Mouse (Mus musculus) limb, embryonic 11.5 days (tissue): Measurements from ENCODE around the gene Eif6. TPM values are rescaled to one million over a fixed set of nuclear protein-coding genes. Genes with fewer than 3 reads are reported as not detected.
A peak's percentile ranks its signal among the peaks of the same experiment; 100 is the strongest.
"Not testable (repeated sequence)": the region's sequence is repeated elsewhere in the genome, so short reads cannot be mapped to it uniquely, and the experiment has no call there.

Experiments
- ATAC-seq: fragments of 200-750 bp; cut with Nextera tagmentation; 2 replicates; pipeline ENCODE4 v1.8.0; 2017; ENCODE audit warnings: low read depth; ENCODE audit not compliant: insufficient number of reproducible peaks, low FRiP score, low TSS enrichment
- DNase-seq: peaks from one replicate; pipeline ENCODE4 v3.0.0-alpha.2; 2015; ENCODE audit warnings: low spot score
- H3K27ac ChIP-seq: fragments of 300-500 bp; sonication (generic); replicated peaks from 2 replicates; pipeline ENCODE4 v1.5.1; 2014; ENCODE audit warnings: low read depth, mild to moderate bottlenecking, low read length
- H3K27me3 ChIP-seq: fragments of 300-500 bp; sonication (generic); 2 replicates; pipeline ENCODE4 v1.6.1; 2014; ENCODE audit warnings: mild to moderate bottlenecking, low read length, mixed read lengths; ENCODE audit not compliant: control insufficient read depth, insufficient read depth
- H3K36me3 ChIP-seq: fragments of 300-500 bp; sonication (generic); 2 replicates; pipeline ENCODE4 v1.6.1; 2014; ENCODE audit warnings: mild to moderate bottlenecking, low read length, moderate library complexity, mixed read lengths; ENCODE audit not compliant: control insufficient read depth, insufficient read depth
- H3K4me1 ChIP-seq: fragments of 300-500 bp; sonication (generic); 2 replicates; pipeline ENCODE4 v1.6.1; 2014; ENCODE audit warnings: low read length, mixed read lengths; ENCODE audit not compliant: control insufficient read depth, insufficient read depth
- H3K4me2 ChIP-seq: fragments of 300-500 bp; sonication (generic); 2 replicates; pipeline ENCODE4 v1.6.1; 2014; ENCODE audit warnings: low read depth, mild to moderate bottlenecking, moderate library complexity; ENCODE audit not compliant: severe bottlenecking
- H3K4me3 ChIP-seq: fragments of 300-500 bp; sonication (generic); 2 replicates; pipeline ENCODE4 v1.5.1; 2014; ENCODE audit warnings: low read depth, low read length
- H3K9ac ChIP-seq: fragments of 300-500 bp; sonication (generic); 2 replicates; pipeline ENCODE4 v1.6.1; 2014; ENCODE audit warnings: mild to moderate bottlenecking, low read length
- H3K9me3 ChIP-seq: fragments of 300-500 bp; sonication (generic); 2 replicates; pipeline ENCODE4 v1.6.1; 2016; ENCODE audit warnings: low read length; ENCODE audit not compliant: control insufficient read depth
- WGBS: fragments of 180-500 bp; shearing (Covaris S2); extraction: QIAGEN DNeasy Blood & Tissue Kit; methylation state at CpG from one replicate; pipeline ENCODE4 v1.1.7; 2014; 5-methylcytosine and 5-hydroxymethylcytosine counted together
- polyA plus RNA-seq: library from polyadenylated mRNA; unstranded; fragments of >200 nt; fragmentation: Nextera tagmentation; extraction: Ambion mirVana; gene quantifications from 2 replicates; pipeline ENCODE4 v1.2.1, GENCODE M21; 2014

The Eif6 gene
- polyA plus RNA-seq, 1 experiment from 2014 or later = 215 TPM

DNA sequence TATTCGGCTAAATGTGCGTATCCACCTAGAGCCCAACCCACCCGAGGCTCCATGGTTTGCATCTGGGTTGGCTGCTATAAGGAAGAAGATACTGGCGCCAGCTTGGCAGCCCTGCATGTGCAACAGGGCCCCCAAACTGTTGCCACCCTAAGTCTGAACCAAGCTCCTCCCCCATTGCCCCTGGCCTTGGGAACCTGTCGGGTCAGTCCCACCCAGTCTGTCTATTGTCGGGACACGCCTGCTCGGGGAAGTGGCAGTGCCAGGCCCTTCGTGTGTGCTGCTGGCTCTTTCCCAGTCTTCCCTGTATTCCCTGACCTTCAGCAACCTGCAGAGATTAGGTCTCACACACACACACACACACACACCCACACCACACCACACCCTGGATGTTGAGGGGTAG is 8.0 kb upstream of the Eif6 start, which contains the start of gene Fam83c:
TSS of gene Fam83c (minus strand) at position 123 of the 400 bp plus-strand sequence.
- ATAC-seq (no peak), DNase-seq (no peak)
- Histone ChIP-seq H3K4me3 (no peak within 1 kb of the TSS), H3K36me3 (no peaks in the 10 kb centered on the region), H3K27me3 (no peaks in the 10 kb centered on the region), H3K9me3 (no peaks in the 10 kb centered on the region), H3K9ac (no peak within 1 kb of the TSS), H3K27ac (no peak within 1 kb of the TSS), H3K4me2 (no peak within 1 kb of the TSS), H3K4me1 (no peaks in the 10 kb centered on the region)
- WGBS = 65% methylated on average over 9 of the region's 9 CpGs

DNA sequence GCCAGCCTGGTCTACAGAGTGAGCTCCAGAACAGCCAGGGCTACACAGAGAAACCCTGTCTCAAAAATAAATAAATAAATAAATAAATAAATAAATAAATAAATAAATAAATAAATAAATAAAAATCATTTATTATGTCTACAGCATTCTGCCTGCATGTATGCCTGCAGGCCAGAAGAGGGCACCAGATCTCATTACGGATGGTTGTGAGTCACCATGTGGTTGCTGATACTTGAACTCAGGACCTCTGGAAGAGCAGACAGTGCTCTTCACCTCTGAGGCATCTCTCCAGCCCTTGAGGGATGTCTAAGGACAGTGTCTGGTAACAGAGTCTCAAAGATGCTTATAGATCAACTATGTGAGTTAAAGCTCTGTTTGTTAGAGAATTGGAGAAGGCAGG is 5.4 kb upstream of the Eif6 start:
- H3K4me3 ChIP-seq, H3K27ac ChIP-seq, H3K9me3 ChIP-seq, ATAC-seq, DNase-seq, H3K36me3 ChIP-seq, H3K9ac ChIP-seq, H3K4me1 ChIP-seq, H3K27me3 ChIP-seq, H3K4me2 ChIP-seq: not testable (repeated sequence)
- WGBS = 66% methylated on average over 1 of the region's 1 CpGs

DNA sequence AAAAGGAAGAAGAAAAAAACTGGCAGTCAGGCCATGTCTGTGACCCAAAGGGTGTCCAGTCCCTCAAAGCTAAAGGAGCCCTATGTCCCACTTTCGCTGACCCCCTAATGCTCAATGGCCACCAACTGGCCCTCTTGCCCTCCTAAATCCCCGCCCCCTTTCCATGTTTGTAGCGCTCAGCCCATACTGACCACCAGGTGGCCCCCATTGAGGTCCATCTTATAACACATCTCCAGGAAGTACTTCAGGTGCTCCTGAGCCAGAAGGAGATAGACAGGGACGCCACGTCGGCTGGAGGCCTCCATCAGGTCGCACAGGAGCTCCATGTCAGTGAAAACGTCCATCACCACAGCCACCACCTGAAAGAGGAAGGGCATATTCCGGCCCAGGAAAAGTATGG is 4.6 kb upstream of the Eif6 start:
- no peaks in the 10 kb centered on the region for H3K27me3 ChIP-seq
- no peaks in the 10 kb centered on the region for H3K36me3 ChIP-seq
- no peak overlapping the region for H3K4me3 ChIP-seq
- no peak overlapping the region for H3K9ac ChIP-seq
- DNase-seq (no peak), ATAC-seq (no peak)
- 0 out of 2 replicates have a peak, but pooled peaks cover 3% of the 10 kb centered on the region for H3K4me1 ChIP-seq
- no peak overlapping the region for H3K4me2 ChIP-seq
- WGBS = 63% methylated on average over 9 of the region's 9 CpGs
- no peak overlapping the region for H3K27ac ChIP-seq
- no peaks in the 10 kb centered on the region for H3K9me3 ChIP-seq

DNA sequence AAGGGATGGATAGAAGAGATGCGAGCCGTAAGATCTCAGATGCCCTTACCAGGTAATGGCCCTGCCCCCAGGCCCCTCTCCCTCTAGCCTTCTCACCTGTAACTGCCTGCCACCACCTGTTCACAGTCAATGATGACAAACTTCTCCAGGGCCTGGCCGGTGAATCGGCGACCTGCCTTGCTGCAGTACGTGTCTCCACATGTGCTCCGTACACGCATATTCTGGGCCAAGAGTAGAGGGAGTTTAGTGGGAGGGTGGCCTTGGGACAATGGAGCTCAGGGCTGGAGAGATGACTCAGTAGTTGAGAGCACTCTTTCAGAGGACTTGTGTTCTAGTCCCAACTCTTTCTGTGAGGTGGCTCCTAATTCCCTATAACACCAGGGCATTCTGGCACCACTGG is 4.1 kb upstream of the Eif6 start:
- no peak for ATAC-seq
- H3K4me3 ChIP-seq = no peak overlapping the region
- no peak overlapping the region for H3K9ac ChIP-seq
- no peak for DNase-seq
- no peaks in the 10 kb centered on the region for H3K36me3 ChIP-seq
- no peaks in the 10 kb centered on the region for H3K9me3 ChIP-seq
- H3K4me1 ChIP-seq = 0 out of 2 replicates have a peak, but pooled peaks cover 3% of the 10 kb centered on the region
- no peak overlapping the region for H3K4me2 ChIP-seq
- 87% methylated on average over 8 of the region's 8 CpGs for WGBS
- H3K27ac ChIP-seq = no peak overlapping the region
- no peaks in the 10 kb centered on the region for H3K27me3 ChIP-seq

DNA sequence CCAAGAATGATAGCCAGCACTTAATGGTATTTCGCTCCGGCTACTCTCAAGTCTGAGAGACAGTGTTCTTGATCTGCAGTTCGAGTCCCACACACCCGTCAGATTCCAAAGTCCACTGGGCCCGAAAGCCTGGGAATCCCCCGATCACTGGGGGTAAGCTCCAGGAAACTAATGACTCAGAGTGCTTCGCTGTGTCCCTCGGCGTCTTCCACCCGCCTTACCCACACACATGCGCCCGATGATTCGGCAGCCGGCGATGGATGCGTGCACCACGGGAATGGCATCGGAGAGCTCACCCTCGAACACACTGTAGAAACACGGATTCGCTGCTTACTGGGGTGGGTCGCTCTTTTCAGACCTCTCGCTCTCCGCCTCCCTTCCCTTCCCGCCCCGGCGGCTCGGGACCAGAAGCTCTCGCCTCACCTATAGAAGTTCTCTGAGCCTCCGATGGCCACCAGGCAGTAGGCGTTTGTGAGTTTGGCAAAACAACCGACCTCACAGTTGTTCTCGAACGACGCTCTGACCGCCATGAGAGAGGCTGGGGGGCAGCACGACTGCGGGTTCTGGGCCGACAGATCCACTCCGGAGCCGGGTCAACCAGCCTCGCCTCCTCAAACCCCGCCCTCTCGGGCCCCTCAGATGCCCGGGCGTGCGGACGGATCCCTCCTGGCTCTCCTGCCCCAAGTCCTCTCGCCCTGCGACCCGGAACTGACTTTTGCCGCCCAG is 658 bp downstream of the Eif6 start:
- H3K4me3 ChIP-seq = peak overlapping the region; percentile 87
- H3K27ac ChIP-seq = no peak overlapping the region; the same call in 1 of the 2 replicates
- H3K9ac ChIP-seq = peak overlapping the region; percentile 63
- no peaks in the 10 kb centered on the region for H3K27me3 ChIP-seq
- H3K4me2 ChIP-seq = peak overlapping the region; percentile 69
- peak; percentile 30 for DNase-seq
- WGBS = 2% methylated on average over 52 of the region's 52 CpGs
- no peaks in the 10 kb centered on the region for H3K9me3 ChIP-seq
- H3K4me1 ChIP-seq = 0 out of 2 replicates have a peak, but pooled peaks cover 3% of the 10 kb centered on the region
- ATAC-seq = no peak
- H3K36me3 ChIP-seq = peaks cover 9% of the 10 kb centered on the region

DNA sequence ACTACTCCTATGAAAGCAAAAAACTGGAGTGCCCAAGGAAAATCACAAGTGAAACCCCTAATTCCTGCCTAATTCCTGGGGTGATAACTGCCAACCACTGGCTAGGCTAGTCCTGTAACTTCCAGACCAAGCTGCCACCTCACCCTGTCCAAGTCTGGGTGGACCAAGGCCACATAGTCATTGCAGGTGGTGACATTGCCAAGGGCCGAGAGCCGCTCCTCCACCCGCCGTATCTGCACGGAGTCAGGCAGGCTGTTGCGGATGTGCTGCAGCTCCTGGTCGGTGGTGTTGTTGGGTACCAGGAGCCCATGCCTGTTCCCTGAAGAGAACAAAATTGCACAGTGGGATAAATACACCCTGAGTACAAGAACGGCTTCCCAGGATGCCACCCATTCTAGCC is 3.0 kb downstream of the Eif6 start:
- whole genome bisulfite sequencing = 92% methylated on average over 8 of the region's 8 CpGs

DNA sequence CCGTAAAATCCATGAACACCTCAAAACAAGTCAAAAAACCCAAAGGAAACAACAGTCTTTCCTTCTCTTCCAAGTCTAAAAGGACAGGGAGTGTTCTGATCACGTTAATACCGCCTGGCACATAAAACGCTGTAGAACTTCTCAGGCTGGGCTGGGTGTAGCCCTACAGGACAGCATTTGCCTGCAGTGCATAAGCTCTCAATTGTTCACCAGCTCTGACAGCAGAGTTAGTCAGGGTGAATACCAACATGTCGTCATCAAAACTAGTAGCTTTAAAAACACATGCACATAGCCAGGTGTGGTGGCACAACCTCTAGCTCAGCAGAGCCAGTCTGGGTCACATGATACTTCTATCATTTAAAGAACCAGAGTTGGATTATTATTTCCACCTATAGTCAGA is 5.9 kb downstream of the Eif6 start:
- ATAC-seq = no peak
- 94% methylated on average over 5 of the region's 5 CpGs for WGBS

More for the DNA sequence above, 3.0 kb downstream of the Eif6 start:
- peaks cover 5% of the 10 kb centered on the region; the same call in 1 of the 2 replicates for H3K4me1 ChIP-seq
- no peak overlapping the region for H3K27ac ChIP-seq
- no peak overlapping the region for H3K9ac ChIP-seq
- no peaks in the 10 kb centered on the region for H3K27me3 ChIP-seq
- ATAC-seq (no peak), DNase-seq (no peak)
- no peak overlapping the region for H3K4me2 ChIP-seq
- H3K4me3 ChIP-seq = no peak overlapping the region
- H3K36me3 ChIP-seq = peaks cover 11% of the 10 kb centered on the region
- no peaks in the 10 kb centered on the region for H3K9me3 ChIP-seq

DNA sequence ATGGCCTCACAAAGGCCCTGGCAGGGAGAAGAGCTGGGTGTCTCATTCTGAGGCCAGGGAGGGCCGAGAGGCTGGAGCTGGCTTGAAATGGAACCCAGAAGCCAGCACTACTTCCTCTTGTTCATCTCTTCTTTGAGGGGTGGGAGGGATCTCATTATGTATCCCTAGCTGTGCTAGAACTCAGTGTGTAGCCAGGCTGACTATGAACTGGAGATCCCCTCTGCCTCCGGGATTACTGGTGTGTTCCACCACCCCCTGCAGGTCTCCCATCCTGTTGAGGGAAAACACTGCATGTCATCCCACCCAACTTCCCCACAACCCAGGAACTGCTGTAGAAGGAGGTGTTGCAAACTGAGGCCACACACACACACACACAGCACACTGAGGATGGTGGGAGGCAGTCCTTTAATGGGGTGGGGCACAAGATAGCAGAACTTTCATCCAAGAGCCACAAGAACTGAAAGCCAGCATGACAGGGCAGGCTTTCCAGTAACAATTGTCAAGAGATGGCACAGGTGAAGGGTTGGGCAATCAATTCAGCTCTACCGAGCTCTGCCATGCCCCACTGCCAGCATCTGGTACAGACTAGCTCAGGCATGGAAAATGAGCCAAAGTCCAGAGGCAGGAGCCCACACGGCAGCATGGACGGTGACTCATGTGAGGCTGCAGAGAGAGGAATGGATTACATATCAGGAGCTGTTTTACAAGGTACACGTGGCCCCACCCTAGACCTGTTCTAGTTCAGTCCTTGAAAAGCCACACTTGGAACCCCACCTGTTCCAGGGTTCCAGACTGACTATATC is 7.1 kb downstream of the Eif6 start:
- peak; percentile 24 for ATAC-seq
- Histone ChIP-seq H3K27ac (no peak overlapping the region), H3K36me3 (peaks cover 11% of the 10 kb centered on the region), H3K4me2 (peak overlapping the region; percentile 90; the same call in 1 of the 2 replicates), H3K27me3 (no peaks in the 10 kb centered on the region), H3K9ac (peak overlapping the region; percentile 77; the same call in 1 of the 2 replicates), H3K9me3 (no peaks in the 10 kb centered on the region), H3K4me3 (peak overlapping the region; percentile 57), H3K4me1 (peaks cover 8% of the 10 kb centered on the region)
- DNase-seq = no peak
- 66% methylated on average over 6 of the region's 6 CpGs for WGBS

More for the DNA sequence above, 5.9 kb downstream of the Eif6 start:
- Histone ChIP-seq H3K4me3 (no peak overlapping the region), H3K27ac (no peak overlapping the region), H3K9me3 (no peaks in the 10 kb centered on the region), H3K4me1 (peaks cover 5% of the 10 kb centered on the region; the same call in 1 of the 2 replicates), H3K9ac (no peak overlapping the region), H3K27me3 (no peaks in the 10 kb centered on the region), H3K36me3 (peaks cover 11% of the 10 kb centered on the region), H3K4me2 (no peak overlapping the region)
- no peak for DNase-seq
